In genomic region chr14:40891506-40891905, GRCm38 (mm10) we compare ENCODE assay signal across 21 mouse cellular contexts. TPM values are rescaled to one million over a fixed set of nuclear protein-coding genes. Genes with fewer than 3 reads are reported as not detected.
DNase-seq lines count a peak whose midpoint lies in the region; ATAC-seq and TF ChIP-seq lines count a peak whose summit lies in the region.
"Had no signal": no experiment of that assay in that cellular context is flagged by ENCODE, and none has a peak within 500 bp of the region (broad histone marks: within the 10 kb centered on the region; RNA-seq: fewer than 3 reads in every experiment).

No protein-coding gene starts in this region.

- no peaks in the 10 kb centered on the region for H3K79me2 ChIP-seq in CH12.LX (replicated peaks; ENCODE audit: control insufficient read depth, extremely low read depth, insufficient read depth, poor library complexity, severe bottlenecking)

- TF ChIP-seq POLR2A in CH12.LX (IDR thresholded peaks at IDR 0.05; ENCODE audit: low read depth, low read length), result no peak

- DNase-seq in CD4-positive, CD25-positive, alpha-beta regulatory T cell, adult 2 months (ENCODE audit: low read depth, low spot score), result peak; percentile 29
- DNase-seq in CH12.LX (ENCODE audit: extremely low read depth) (no peak), ZHBTc4 (ENCODE audit: low read depth, low spot score) (peak; percentile 69), adipocyte (ENCODE audit: low spot score) (no peak)
- no peak for DNase-seq in adrenal gland, postnatal 14 days
- DNase-seq: adrenal gland, postnatal 10 days; cerebellum, adult 2 months; cerebellum, postnatal 10 days; gastrocnemius, postnatal 14 days; heart, postnatal 36 days; kidney, adult 11 months; kidney, adult 9 months had no signal

- H3K4me3 ChIP-seq in CH12.LX (replicated peaks in 1 of 3; ENCODE audit: low read depth in 2 of 3, low read length in 2 of 3, poor library complexity in 1 of 3), result no peak overlapping the region
- H3K4me3 ChIP-seq: embryonic facial prominence, embryonic 10.5 days; forebrain, embryonic 10.5 days; heart, embryonic 13.5 days had no signal

- peak; percentile 9; the same call in 1 of the 2 replicates for TF ChIP-seq EP300 in CH12.LX (IDR thresholded peaks at IDR 0.05; ENCODE audit: low read length)

- no peak overlapping the region for H3K9ac ChIP-seq in CH12.LX (ENCODE audit: insufficient read depth, low read depth)
- H3K9ac ChIP-seq: heart, embryonic 13.5 days; hindbrain, embryonic 14.5 days had no signal

- no peaks in the 10 kb centered on the region for H3K36me3 ChIP-seq in CH12.LX (replicated peaks in 1 of 2; ENCODE audit: control insufficient read depth in 1 of 2, insufficient read depth in 1 of 2, low read length in 1 of 2)
- H3K36me3 ChIP-seq: embryonic facial prominence, embryonic 10.5 days; forebrain, embryonic 10.5 days; heart, embryonic 13.5 days had no signal

- H3K4me1 ChIP-seq in CH12.LX (ENCODE audit: control insufficient read depth in 1 of 2, insufficient read depth in 2 of 2), result peaks cover 0 to 14% of the 10 kb centered on the region in 2 experiments; a peak in 2 of 4 replicates

- H3K27ac ChIP-seq in CH12.LX (ENCODE audit: insufficient read depth, low read depth), result no peak overlapping the region
- H3K27ac ChIP-seq: embryonic facial prominence, embryonic 10.5 days; forebrain, embryonic 10.5 days; heart, embryonic 13.5 days; hindbrain, embryonic 14.5 days; kidney, postnatal 0 days had no signal

- dilution Hi-C loops in CH12.LX (cut with MboI; ENCODE audit: extremely low pct_ligation_motif_present, extremely low pct_unique_long_range_greater_than_20kb, low sequenced_read_pairs), result no loop called here

- peaks cover 2% of the 10 kb centered on the region for H3K27me3 ChIP-seq in CH12.LX (replicated peaks)
- H3K27me3 ChIP-seq: heart, embryonic 13.5 days had no signal

- peak; percentile 75 for ATAC-seq in inflammation-experienced regulatory T-cells, adult 6 months
- ATAC-seq in erythroid progenitor cell, adult 5-6 weeks (replicated peaks; ENCODE audit: low FRiP score, poor library complexity, severe bottlenecking), result no peak
- ATAC-seq: forebrain, embryonic 14.5 days had no signal

- TF ChIP-seq CTCF in CH12.LX (conservative IDR thresholded peaks at IDR 0.05 in 1 of 2, IDR thresholded peaks at IDR 0.05 in 1 of 2; ENCODE audit: low read depth in 2 of 2, low read length in 2 of 2), result no peak

- in situ Hi-C loops in CH12.LX (cut with MboI; ENCODE audit: low pct_ligation_motif_present, low pct_unique_long_range_greater_than_20kb, low sequenced_read_pairs), result no loop called here

- H3K9me3 ChIP-seq in CH12.LX (replicated peaks; ENCODE audit: low read length), result no peaks in the 10 kb centered on the region
- H3K9me3 ChIP-seq: embryonic facial prominence, embryonic 10.5 days; forebrain, embryonic 10.5 days; heart, embryonic 13.5 days had no signal

- no peak overlapping the region for H3K4me2 ChIP-seq in CH12.LX (ENCODE audit: insufficient read depth, low read depth, poor library complexity, severe bottlenecking)
- H3K4me2 ChIP-seq: heart, embryonic 13.5 days; hindbrain, embryonic 14.5 days had no signal

- no peak for TF ChIP-seq RAD21 in CH12.LX (IDR thresholded peaks at IDR 0.05; ENCODE audit: low read depth, low read length)

TF ChIP-seq in CH12.LX, 34 proteins besides CTCF, POLR2A, EP300 and RAD21:
- no peak for TF ChIP-seq JUND (conservative IDR thresholded peaks at IDR 0.05; ENCODE audit: low read depth, low read length)
- TF ChIP-seq MYC (IDR thresholded peaks at IDR 0.05; ENCODE audit: low read depth, low read length), result no peak
- no peak for TF ChIP-seq JUN (IDR thresholded peaks at IDR 0.05; ENCODE audit: insufficient read depth, low read depth, low read length)
- TF ChIP-seq GABPA (IDR thresholded peaks at IDR 0.05; ENCODE audit: insufficient replicate concordance, low read depth, low read length), result no peak
- TF ChIP-seq ETS1 (conservative IDR thresholded peaks at IDR 0.05; ENCODE audit: low read depth, low read length), result no peak
- TF ChIP-seq POLR2AphosphoS2 (IDR thresholded peaks at IDR 0.05; ENCODE audit: low read depth, low read length), result no peak
- TF ChIP-seq HCFC1 (IDR thresholded peaks at IDR 0.05; ENCODE audit: low read depth, low read length), result no peak
- TF ChIP-seq TBP (conservative IDR thresholded peaks at IDR 0.05; ENCODE audit: low read depth, low read length), result no peak
- no peak for TF ChIP-seq MAZ (IDR thresholded peaks at IDR 0.05; ENCODE audit: low read depth, low read length)
- no peak for TF ChIP-seq ELF1 (IDR thresholded peaks at IDR 0.05; ENCODE audit: low read depth, low read length)
- TF ChIP-seq CHD1 (IDR thresholded peaks at IDR 0.05; ENCODE audit: low read depth, low read length), result no peak
- no peak for TF ChIP-seq NELFE (IDR thresholded peaks at IDR 0.05; ENCODE audit: low read depth, low read length)

RNA-seq across cellular contexts. Expression of gene Sh2d4b, which starts 1.6 kb away (rescaled TPM):
- total RNA-seq in CH12.LX (2012; rRNA removed), result 0.04 TPM in 1 of 2 replicates, not detected in the other
- not detected in 2 replicates for total RNA-seq in CH12.LX (2014; rRNA removed)
- 0.12 and 0.17 TPM in 2 replicates for polyA plus RNA-seq in CH12.LX (2012; ENCODE audit: insufficient read length, low read depth)
- polyA plus RNA-seq in inflammation-experienced regulatory T-cells, adult 6 months (2017; shearing (Covaris generic)), result 1 to 10 TPM in 1 of 3 experiments, under 1 TPM in 2; 0.39 to 1.4 (median 0.71) TPM
- 1.4 and 3.0 TPM in 2 replicates for total RNA-seq in adrenal gland, postnatal 14 days (2021)
- total RNA-seq in erythroid progenitor cell, adult 5-6 weeks (2015; ENCODE audit: low replicate concordance), result not detected in 2 replicates
- total RNA-seq in erythroid progenitor cell, adult 5-6 weeks (2017; ENCODE audit: low replicate concordance), result 0.39 TPM in 1 of 2 replicates, not detected in the other
- total RNA-seq: granulocyte monocyte progenitor cell, adult 5-6 weeks had no signal

Comparison
In these comparisons a context has a peak if more than half of its experiments do, and no peak if none do; other contexts are left out.
1. DNase-seq: peak in CD4-positive, CD25-positive, alpha-beta regulatory T cell, adult 2 months (single experiment) and ZHBTc4 (single experiment); none in CH12.LX (single experiment), adipocyte (single experiment) and adrenal gland, postnatal 14 days (single experiment).